Mouse (Mus musculus): Measurements from ENCODE around the gene Rhox10. TPM values are rescaled to one million over a fixed set of nuclear protein-coding genes. Genes with fewer than 3 reads are reported as not detected.
"Not testable (repeated sequence)": the region's sequence is repeated elsewhere in the genome, so short reads cannot be mapped to it uniquely, and the experiment has no call there.

The Rhox10 gene
- not detected in 2 replicates for polyA plus RNA-seq (2016; fragmentation: Nextera tagmentation; extraction: Ambion mirVana)

- H3K36me3 ChIP-seq = no peaks in the 10 kb centered on the region
- H3K9ac ChIP-seq = no peak within 1 kb of the TSS
- H3K4me2 ChIP-seq = no peak within 1 kb of the TSS
- no peaks in the 10 kb centered on the region for H3K27me3 ChIP-seq (replicated peaks)
- H3K9me3 ChIP-seq (replicated peaks) = no peaks in the 10 kb centered on the region
- ATAC-seq = no peak
- H3K27ac ChIP-seq = no peak within 1 kb of the TSS
- no peaks in the 10 kb centered on the region for H3K4me1 ChIP-seq
- WGBS (ENCODE audit: insufficient replicate concordance) = 77% methylated on average over 11 of the region's 11 CpGs
- no peak within 1 kb of the TSS for H3K4me3 ChIP-seq
Observed at GRCm38 (mm10) chrX:38066175-38066574, at the start of gene Rhox10. Gene Rhox10, plus strand, starts transcription at chrX:38066475.

GRCm38 (mm10) chrX:38018597-38018996 is 47.7 kb upstream of the Rhox10 start, which contains the start of gene Btg1-ps1:
Gene Btg1-ps1, minus strand, starts transcription at chrX:38018815.
- not testable (repeated sequence) for H3K9me3 ChIP-seq (replicated peaks); H3K27me3 ChIP-seq (replicated peaks); H3K36me3 ChIP-seq; H3K27ac ChIP-seq; H3K4me3 ChIP-seq; H3K4me2 ChIP-seq; H3K9ac ChIP-seq; ATAC-seq; H3K4me1 ChIP-seq

GRCm38 (mm10) chrX:38033841-38034240 is 32.4 kb upstream of the Rhox10 start:
- H3K27me3 ChIP-seq (replicated peaks) = no peaks in the 10 kb centered on the region
- no peak overlapping the region for H3K4me3 ChIP-seq
- no peak for ATAC-seq
- H3K27ac ChIP-seq = no peak overlapping the region
- 35% methylated on average over 2 of the region's 2 CpGs for WGBS (ENCODE audit: insufficient replicate concordance)
- no peaks in the 10 kb centered on the region for H3K36me3 ChIP-seq
- H3K9ac ChIP-seq = no peak overlapping the region
- H3K9me3 ChIP-seq (replicated peaks) = no peaks in the 10 kb centered on the region
- no peaks in the 10 kb centered on the region for H3K4me1 ChIP-seq
- H3K4me2 ChIP-seq = no peak overlapping the region

GRCm38 (mm10) chrX:38039666-38040065 is 26.6 kb upstream of the Rhox10 start:
- Histone ChIP-seq H3K27me3 (replicated peaks) (no peaks in the 10 kb centered on the region), H3K9me3 (replicated peaks) (no peaks in the 10 kb centered on the region), H3K4me2 (no peak overlapping the region), H3K9ac (no peak overlapping the region), H3K4me1 (no peaks in the 10 kb centered on the region), H3K27ac (no peak overlapping the region), H3K36me3 (no peaks in the 10 kb centered on the region), H3K4me3 (no peak overlapping the region)
- ATAC-seq = no peak
- WGBS (ENCODE audit: insufficient replicate concordance) = 71% methylated on average over 5 of the region's 5 CpGs

- H3K27me3 ChIP-seq (replicated peaks); ATAC-seq; H3K4me2 ChIP-seq; H3K27ac ChIP-seq; H3K36me3 ChIP-seq; H3K9me3 ChIP-seq (replicated peaks); H3K4me1 ChIP-seq; H3K4me3 ChIP-seq; H3K9ac ChIP-seq: not testable (repeated sequence)
Observed at GRCm38 (mm10) chrX:38043014-38043413, 23.3 kb upstream of the Rhox10 start, which contains the start of gene Btg1-ps2. Gene Btg1-ps2, minus strand, starts transcription at chrX:38043114.

- H3K9ac ChIP-seq = no peak overlapping the region
- no peaks in the 10 kb centered on the region for H3K9me3 ChIP-seq (replicated peaks)
- H3K4me1 ChIP-seq = no peaks in the 10 kb centered on the region
- H3K27ac ChIP-seq = no peak overlapping the region
- no peak overlapping the region for H3K4me2 ChIP-seq
- no peaks in the 10 kb centered on the region for H3K36me3 ChIP-seq
- WGBS (ENCODE audit: insufficient replicate concordance) = 0% methylated on average over 1 of the region's 1 CpGs
- no peak overlapping the region for H3K4me3 ChIP-seq
- no peak for ATAC-seq
- H3K27me3 ChIP-seq (replicated peaks) = no peaks in the 10 kb centered on the region
Observed at GRCm38 (mm10) chrX:38061544-38061943, 4.7 kb upstream of the Rhox10 start.

GRCm38 (mm10) chrX:38084226-38084625 is 18.0 kb downstream of the Rhox10 start:
- no peaks in the 10 kb centered on the region for H3K27me3 ChIP-seq (replicated peaks)
- WGBS (ENCODE audit: insufficient replicate concordance) = 10% methylated on average over 12 of the region's 12 CpGs
- ATAC-seq = no peak
- H3K27ac ChIP-seq = no peak overlapping the region
- no peak overlapping the region for H3K9ac ChIP-seq
- H3K36me3 ChIP-seq = no peaks in the 10 kb centered on the region
- H3K4me3 ChIP-seq = no peak overlapping the region
- H3K4me2 ChIP-seq = no peak overlapping the region
- no peaks in the 10 kb centered on the region for H3K4me1 ChIP-seq
- H3K9me3 ChIP-seq (replicated peaks) = no peaks in the 10 kb centered on the region

GRCm38 (mm10) chrX:38085041-38085440 is 18.8 kb downstream of the Rhox10 start, which contains the start of gene Rhox11:
Gene Rhox11, minus strand, starts transcription at chrX:38085141.
- no peak for ATAC-seq
- H3K4me2 ChIP-seq = no peak within 1 kb of the TSS
- H3K27me3 ChIP-seq (replicated peaks) = no peaks in the 10 kb centered on the region
- WGBS (ENCODE audit: insufficient replicate concordance) = 68% methylated on average over 9 of the region's 9 CpGs
- H3K27ac ChIP-seq = no peak within 1 kb of the TSS
- no peak within 1 kb of the TSS for H3K9ac ChIP-seq
- no peaks in the 10 kb centered on the region for H3K9me3 ChIP-seq (replicated peaks)
- H3K36me3 ChIP-seq = no peaks in the 10 kb centered on the region
- H3K4me3 ChIP-seq = no peak within 1 kb of the TSS
- H3K4me1 ChIP-seq = no peaks in the 10 kb centered on the region

GRCm38 (mm10) chrX:38110807-38111206 is 44.5 kb downstream of the Rhox10 start, which contains the start of gene Rhox12:
Gene Rhox12, minus strand, starts transcription at chrX:38110907.
- no peak within 1 kb of the TSS for H3K4me3 ChIP-seq
- no peaks in the 10 kb centered on the region for H3K27me3 ChIP-seq (replicated peaks)
- H3K4me1 ChIP-seq = no peaks in the 10 kb centered on the region
- H3K27ac ChIP-seq = no peak within 1 kb of the TSS
- no peaks in the 10 kb centered on the region for H3K36me3 ChIP-seq
- 50% methylated on average over 4 of the region's 4 CpGs for WGBS (ENCODE audit: insufficient replicate concordance)
- no peak within 1 kb of the TSS for H3K4me2 ChIP-seq
- H3K9me3 ChIP-seq (replicated peaks) = no peaks in the 10 kb centered on the region
- H3K9ac ChIP-seq = no peak within 1 kb of the TSS
- ATAC-seq = no peak

GRCm38 (mm10) chrX:38120982-38121381 is 54.7 kb downstream of the Rhox10 start, which contains the start of gene Rhox13:
Gene Rhox13, plus strand, starts transcription at chrX:38121219.
- Histone ChIP-seq H3K4me1 (no peaks in the 10 kb centered on the region), H3K36me3 (no peaks in the 10 kb centered on the region), H3K9ac (no peak within 1 kb of the TSS), H3K27ac (no peak within 1 kb of the TSS), H3K9me3 (replicated peaks) (peaks cover 4% of the 10 kb centered on the region; the same call in 1 of the 2 replicates), H3K4me3 (no peak within 1 kb of the TSS), H3K27me3 (replicated peaks) (no peaks in the 10 kb centered on the region), H3K4me2 (no peak within 1 kb of the TSS)
- WGBS (ENCODE audit: insufficient replicate concordance) = 85% methylated on average over 20 of the region's 20 CpGs
- ATAC-seq = no peak

Other genes with a start within 250 kb of the Rhox10 start
- not detected in 2 replicates for gene Rhox6, start 239.6 kb upstream of the Rhox10 start, polyA plus RNA-seq (2016; fragmentation: Nextera tagmentation; extraction: Ambion mirVana)
- not detected in 2 replicates for gene Rhox7a, start 234.8 kb upstream of the Rhox10 start, polyA plus RNA-seq (2016; fragmentation: Nextera tagmentation; extraction: Ambion mirVana)
- gene Rhox8, start 187.5 kb upstream of the Rhox10 start, polyA plus RNA-seq (2016; fragmentation: Nextera tagmentation; extraction: Ambion mirVana) = not detected in 2 replicates
- gene Rhox7b, start 169.2 kb upstream of the Rhox10 start, polyA plus RNA-seq (2016; fragmentation: Nextera tagmentation; extraction: Ambion mirVana) = not detected in 2 replicates
- not detected in 2 replicates for gene Rhox9, start 164.7 kb upstream of the Rhox10 start, polyA plus RNA-seq (2016; fragmentation: Nextera tagmentation; extraction: Ambion mirVana)
- gene Btg1-ps1, start 47.7 kb upstream of the Rhox10 start, polyA plus RNA-seq (2016; fragmentation: Nextera tagmentation; extraction: Ambion mirVana) = not detected in 2 replicates
- not detected in 2 replicates for gene Btg1-ps2, start 23.4 kb upstream of the Rhox10 start, polyA plus RNA-seq (2016; fragmentation: Nextera tagmentation; extraction: Ambion mirVana)
- gene Rhox11, start 18.7 kb downstream of the Rhox10 start, polyA plus RNA-seq (2016; fragmentation: Nextera tagmentation; extraction: Ambion mirVana) = not detected in 2 replicates
- not detected in 2 replicates for gene Rhox12, start 44.4 kb downstream of the Rhox10 start, polyA plus RNA-seq (2016; fragmentation: Nextera tagmentation; extraction: Ambion mirVana)
- gene Rhox13, start 54.7 kb downstream of the Rhox10 start, polyA plus RNA-seq (2016; fragmentation: Nextera tagmentation; extraction: Ambion mirVana) = not detected in 2 replicates
- gene Zbtb33, start 123.3 kb downstream of the Rhox10 start, polyA plus RNA-seq (2016; fragmentation: Nextera tagmentation; extraction: Ambion mirVana) = 1.7 and 2.2 TPM in 2 replicates
- 4.3 and 4.9 TPM in 2 replicates for gene Tmem255a, start 186.0 kb downstream of the Rhox10 start, polyA plus RNA-seq (2016; fragmentation: Nextera tagmentation; extraction: Ambion mirVana)
- not detected in 2 replicates for gene Atp1b4, start 249.7 kb downstream of the Rhox10 start, polyA plus RNA-seq (2016; fragmentation: Nextera tagmentation; extraction: Ambion mirVana)

Measured in liver, embryonic 12.5 days (tissue).